Mouse (Mus musculus): ENCODE data around the gene Elovl7. TPM values are rescaled to one million over a fixed set of nuclear protein-coding genes. Genes with fewer than 3 reads are reported as not detected.

The Elovl7 gene
- polyA plus RNA-seq, 2 experiments = 0.51 to 1.8 TPM

DNA sequence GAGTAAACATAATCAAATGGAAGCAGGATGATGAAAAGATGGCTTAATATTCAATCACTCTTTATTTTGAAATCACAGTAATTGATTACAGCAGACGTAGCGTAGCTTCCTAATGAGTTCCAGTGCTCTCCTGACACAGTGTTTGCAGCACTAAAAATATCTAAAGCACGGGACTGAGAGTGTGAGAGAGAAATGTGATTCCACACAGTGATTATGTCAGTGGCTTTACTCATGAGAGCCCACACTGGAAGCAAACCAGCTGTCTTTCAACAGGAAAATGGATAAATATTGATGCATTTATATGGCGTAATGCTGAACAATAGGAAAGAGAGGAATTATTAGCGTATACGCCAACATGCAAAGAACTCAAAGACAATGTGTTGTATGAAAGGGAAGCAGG is 64.4 kb downstream of the Elovl7 start:
- TF ChIP-seq EP300 (IDR thresholded peaks at IDR 0.05; ENCODE audit: low read depth) = no peak
- TF ChIP-seq CTCF (IDR thresholded peaks at IDR 0.05; ENCODE audit: low read depth) = no peak
- no peak for DNase-seq (ENCODE audit: low read depth in 3 of 3, low spot score in 3 of 3)
- H3K4me1 ChIP-seq (replicated peaks; ENCODE audit: control insufficient read depth in 2 of 2, insufficient read depth in 2 of 2, low read length in 1 of 2) = no peaks in the 10 kb centered on the region; a peak in 1 of 4 replicates
- H3K4me3 ChIP-seq (ENCODE audit: insufficient read depth in 1 of 2, low read depth in 2 of 2, low read length in 2 of 2) = no peak overlapping the region
- H3K9ac ChIP-seq (replicated peaks) = no peak overlapping the region
- no peaks in the 10 kb centered on the region for H3K27me3 ChIP-seq (ENCODE audit: control insufficient read depth, insufficient read depth, low read length)
- no peak overlapping the region for H3K27ac ChIP-seq
- ATAC-seq (ENCODE audit: insufficient read depth) = no peak
- H3K4me2 ChIP-seq (ENCODE audit: low read depth) = no peak overlapping the region
- no peaks in the 10 kb centered on the region for H3K9me3 ChIP-seq (ENCODE audit: control insufficient read depth, low read length)
- H3K36me3 ChIP-seq (replicated peaks; ENCODE audit: control insufficient read depth, insufficient read depth, low read depth) = no peaks in the 10 kb centered on the region
- WGBS (ENCODE audit: insufficient replicate concordance) = 76% methylated on average over 6 of the region's 6 CpGs

DNA sequence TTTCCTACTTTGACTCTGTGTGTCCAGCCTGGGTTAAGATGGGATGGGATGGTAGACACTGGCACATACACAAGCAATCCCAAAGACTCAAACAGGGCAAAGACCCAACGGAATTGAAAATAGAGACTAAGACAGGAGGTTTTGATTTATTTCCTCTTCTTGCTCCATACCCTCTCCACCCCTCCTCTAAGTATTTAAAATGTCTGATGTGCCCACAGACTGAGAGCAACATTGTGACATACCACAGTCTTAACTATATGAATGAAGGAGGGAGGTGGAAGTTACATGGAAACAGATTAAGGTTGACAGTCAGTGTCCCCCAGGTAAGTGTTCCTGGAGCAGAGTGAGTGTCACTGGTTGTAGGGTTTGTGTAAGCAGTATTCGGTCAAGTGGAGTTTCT is 70.1 kb downstream of the Elovl7 start:
- Histone ChIP-seq H3K36me3 (replicated peaks; ENCODE audit: control insufficient read depth, insufficient read depth, low read depth) (no peaks in the 10 kb centered on the region), H3K27me3 (ENCODE audit: control insufficient read depth, insufficient read depth, low read length) (no peaks in the 10 kb centered on the region), H3K9ac (replicated peaks) (no peak overlapping the region), H3K4me1 (replicated peaks; ENCODE audit: control insufficient read depth in 2 of 2, insufficient read depth in 2 of 2, low read length in 1 of 2) (no peaks in the 10 kb centered on the region), H3K27ac (no peak overlapping the region), H3K4me2 (ENCODE audit: low read depth) (no peak overlapping the region), H3K9me3 (ENCODE audit: control insufficient read depth, low read length) (no peaks in the 10 kb centered on the region), H3K4me3 (ENCODE audit: insufficient read depth in 1 of 2, low read depth in 2 of 2, low read length in 2 of 2) (no peak overlapping the region)
- WGBS (ENCODE audit: insufficient replicate concordance) = 68% methylated on average over 2 of the region's 2 CpGs
- DNase-seq (ENCODE audit: low read depth in 3 of 3, low spot score in 3 of 3) (no peak), ATAC-seq (ENCODE audit: insufficient read depth) (no peak)
- TF ChIP-seq EP300 (IDR thresholded peaks at IDR 0.05; ENCODE audit: low read depth) (no peak), CTCF (IDR thresholded peaks at IDR 0.05; ENCODE audit: low read depth) (no peak)

DNA sequence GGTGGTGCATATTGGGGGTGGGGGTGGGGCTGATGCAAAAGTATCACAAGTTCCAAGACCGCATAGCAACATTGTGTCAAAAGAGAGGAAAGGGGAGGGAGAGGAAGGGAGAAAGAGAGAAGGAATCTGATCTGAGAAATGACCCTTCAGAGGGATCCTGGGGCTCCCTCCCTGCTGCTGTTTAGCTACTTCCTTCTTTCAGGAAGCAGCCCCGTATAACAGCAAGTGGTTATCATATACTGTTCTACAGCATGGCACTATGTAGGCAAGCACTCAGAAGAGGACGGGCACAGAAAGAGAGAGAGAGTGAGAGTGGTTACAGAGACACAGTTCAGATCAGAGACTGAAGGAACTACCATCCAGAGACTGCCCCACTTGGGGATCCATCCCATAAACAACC is 73.7 kb downstream of the Elovl7 start:
- H3K27ac ChIP-seq = no peak overlapping the region
- TF ChIP-seq CTCF (IDR thresholded peaks at IDR 0.05; ENCODE audit: low read depth) (no peak), EP300 (IDR thresholded peaks at IDR 0.05; ENCODE audit: low read depth) (no peak)
- no peak overlapping the region for H3K4me2 ChIP-seq (ENCODE audit: low read depth)
- no peak for DNase-seq (ENCODE audit: low read depth in 3 of 3, low spot score in 3 of 3)
- H3K9me3 ChIP-seq (ENCODE audit: control insufficient read depth, low read length) = no peaks in the 10 kb centered on the region
- no peaks in the 10 kb centered on the region for H3K36me3 ChIP-seq (replicated peaks; ENCODE audit: control insufficient read depth, insufficient read depth, low read depth)
- 12% methylated on average over 3 of the region's 3 CpGs for WGBS (ENCODE audit: insufficient replicate concordance)
- no peaks in the 10 kb centered on the region; the same call in 1 of the 2 replicates for H3K27me3 ChIP-seq (ENCODE audit: control insufficient read depth, insufficient read depth, low read length)
- no peak overlapping the region for H3K4me3 ChIP-seq (ENCODE audit: insufficient read depth in 1 of 2, low read depth in 2 of 2, low read length in 2 of 2)
- peaks cover 5 to 6% of the 10 kb centered on the region in 2 experiments for H3K4me1 ChIP-seq (replicated peaks; ENCODE audit: control insufficient read depth in 2 of 2, insufficient read depth in 2 of 2, low read length in 1 of 2)
- no peak for ATAC-seq (ENCODE audit: insufficient read depth)
- no peak overlapping the region for H3K9ac ChIP-seq (replicated peaks)

DNA sequence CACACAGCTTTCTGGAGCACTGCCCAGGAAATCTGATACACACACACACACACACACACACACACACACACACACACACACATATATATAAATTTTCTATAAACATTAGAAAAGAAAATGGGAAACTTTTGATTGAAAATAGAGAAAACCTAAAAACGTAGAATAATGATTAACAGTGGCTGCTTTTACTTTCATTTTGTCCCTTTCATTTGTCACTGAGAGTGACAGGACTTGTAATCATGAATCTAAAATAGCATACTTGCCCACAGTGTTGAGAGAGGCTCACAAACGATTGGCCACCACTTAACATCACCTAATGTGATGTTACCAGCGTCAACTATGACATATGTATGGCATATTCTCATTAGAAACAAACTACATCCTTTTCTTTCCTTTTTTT is 75.2 kb downstream of the Elovl7 start:
- H3K9me3 ChIP-seq (ENCODE audit: control insufficient read depth, low read length) = no peaks in the 10 kb centered on the region
- TF ChIP-seq EP300 (IDR thresholded peaks at IDR 0.05; ENCODE audit: low read depth) (no peak), CTCF (IDR thresholded peaks at IDR 0.05; ENCODE audit: low read depth) (no peak)
- no peak overlapping the region for H3K9ac ChIP-seq (replicated peaks)
- DNase-seq (ENCODE audit: low read depth in 3 of 3, low spot score in 3 of 3) (no peak), ATAC-seq (ENCODE audit: insufficient read depth) (no peak)
- H3K27me3 ChIP-seq (ENCODE audit: control insufficient read depth, insufficient read depth, low read length) = no peaks in the 10 kb centered on the region; the same call in 1 of the 2 replicates
- no peak overlapping the region for H3K4me2 ChIP-seq (ENCODE audit: low read depth)
- peaks cover 5 to 6% of the 10 kb centered on the region in 2 experiments for H3K4me1 ChIP-seq (replicated peaks; ENCODE audit: control insufficient read depth in 2 of 2, insufficient read depth in 2 of 2, low read length in 1 of 2)
- H3K36me3 ChIP-seq (replicated peaks; ENCODE audit: control insufficient read depth, insufficient read depth, low read depth) = no peaks in the 10 kb centered on the region
- no peak overlapping the region for H3K4me3 ChIP-seq (ENCODE audit: insufficient read depth in 1 of 2, low read depth in 2 of 2, low read length in 2 of 2)
- no peak overlapping the region for H3K27ac ChIP-seq
- 33% methylated on average over 3 of the region's 3 CpGs for WGBS (ENCODE audit: insufficient replicate concordance)

DNA sequence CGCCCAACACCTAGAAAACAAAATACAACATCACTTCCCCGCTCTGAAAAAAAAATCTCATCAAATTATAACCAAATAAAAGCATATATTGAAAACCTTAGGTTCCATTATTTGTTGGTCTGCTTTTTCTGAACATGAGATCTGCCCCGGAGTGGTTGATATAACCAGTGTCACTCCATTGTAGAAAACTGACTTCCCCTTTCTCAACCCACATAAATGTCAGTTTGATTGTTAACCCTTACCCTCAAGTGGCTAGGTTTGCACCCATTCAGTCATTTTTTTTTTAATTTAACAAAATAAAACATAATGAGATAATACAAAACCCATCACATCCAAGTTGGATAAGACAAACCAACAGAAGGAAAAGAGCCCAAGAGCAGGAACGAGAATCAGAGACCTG is 76.1 kb downstream of the Elovl7 start:
- Histone ChIP-seq H3K4me2 (ENCODE audit: low read depth) (no peak overlapping the region), H3K9ac (replicated peaks) (no peak overlapping the region), H3K27ac (no peak overlapping the region), H3K4me1 (replicated peaks; ENCODE audit: control insufficient read depth in 2 of 2, insufficient read depth in 2 of 2, low read length in 1 of 2) (peaks cover 5 to 6% of the 10 kb centered on the region in 2 experiments), H3K36me3 (replicated peaks; ENCODE audit: control insufficient read depth, insufficient read depth, low read depth) (no peaks in the 10 kb centered on the region), H3K27me3 (ENCODE audit: control insufficient read depth, insufficient read depth, low read length) (no peaks in the 10 kb centered on the region; the same call in 1 of the 2 replicates), H3K9me3 (ENCODE audit: control insufficient read depth, low read length) (no peaks in the 10 kb centered on the region), H3K4me3 (ENCODE audit: insufficient read depth in 1 of 2, low read depth in 2 of 2, low read length in 2 of 2) (no peak overlapping the region)
- 39% methylated on average over 4 of the region's 4 CpGs for WGBS (ENCODE audit: insufficient replicate concordance)
- TF ChIP-seq EP300 (IDR thresholded peaks at IDR 0.05; ENCODE audit: low read depth) (no peak), CTCF (IDR thresholded peaks at IDR 0.05; ENCODE audit: low read depth) (no peak)
- DNase-seq (ENCODE audit: low read depth in 3 of 3, low spot score in 3 of 3) (no peak), ATAC-seq (ENCODE audit: insufficient read depth) (no peak)
